Mouse (Mus musculus) forebrain, embryonic 12.5 days (tissue): ENCODE data around the gene Lipt1. TPM values are rescaled to one million over a fixed set of nuclear protein-coding genes. Genes with fewer than 3 reads are reported as not detected.

Source experiments
- ATAC-seq: fragments of 200-750 bp; cut with Nextera tagmentation; 2 replicates; pipeline ENCODE4 v1.8.0; 2017; ENCODE audit warnings: moderate TSS enrichment; ENCODE audit not compliant: low FRiP score
- H3K27ac ChIP-seq: fragments of 300-500 bp; sonication (generic); 2 replicates; pipeline ENCODE4 v1.5.1; 2016; ENCODE audit warnings: mild to moderate bottlenecking
- H3K27me3 ChIP-seq: fragments of 300-500 bp; sonication (generic); 2 replicates; pipeline ENCODE4 v1.6.1; 2016; ENCODE audit warnings: mild to moderate bottlenecking
- H3K36me3 ChIP-seq: fragments of 300-500 bp; sonication (generic); replicated peaks from 2 replicates; pipeline ENCODE4 v1.6.1; 2016; ENCODE audit warnings: mild to moderate bottlenecking
- H3K4me1 ChIP-seq: fragments of 300-500 bp; sonication (generic); 2 replicates; pipeline ENCODE4 v1.6.1; 2016
- H3K4me2 ChIP-seq: fragments of 300-500 bp; sonication (generic); 2 replicates; pipeline ENCODE4 v1.6.1; 2016; ENCODE audit warnings: mild to moderate bottlenecking, moderate library complexity
- H3K4me3 ChIP-seq: fragments of 300-500 bp; sonication (generic); replicated peaks from 2 replicates; pipeline ENCODE4 v1.5.1; 2016; ENCODE audit warnings: mild to moderate bottlenecking
- H3K9ac ChIP-seq: fragments of 300-500 bp; sonication (generic); 2 replicates; pipeline ENCODE4 v1.6.1; 2016; ENCODE audit warnings: mild to moderate bottlenecking
- H3K9me3 ChIP-seq: fragments of 300-500 bp; sonication (generic); 2 replicates; pipeline ENCODE4 v1.6.1; 2016
- WGBS: fragments of 180-500 bp; shearing (Covaris S2); methylation state at CpG from one replicate; pipeline ENCODE4 v1.1.7; 2016; 5-methylcytosine and 5-hydroxymethylcytosine counted together
- polyA plus RNA-seq: library from polyadenylated mRNA; unstranded; fragments of >200 nt; fragmentation: Nextera tagmentation; extraction: Ambion mirVana; gene quantifications from 2 replicates; pipeline ENCODE4 v1.2.1, GENCODE M21; 2016

The Lipt1 gene
- polyA plus RNA-seq, 1 experiment from 2014 or later: 9.3 TPM

- Histone ChIP-seq H3K4me1 (no peaks in the 10 kb centered on the region), H3K4me2 (no peak overlapping the region), H3K27ac (no peak overlapping the region), H3K9ac (no peak overlapping the region), H3K4me3 (no peak overlapping the region), H3K27me3 (0 out of 2 replicates have a peak, but pooled peaks cover 2% of the 10 kb centered on the region), H3K9me3 (no peaks in the 10 kb centered on the region), H3K36me3 (no peaks in the 10 kb centered on the region)
- no peak for ATAC-seq
- WGBS: 82% methylated on average over 2 of the region's 2 CpGs
Observed at GRCm38 (mm10) chr1:37912751-37913150, 41.2 kb downstream of the Lipt1 start.

- 60% methylated on average over 5 of the region's 5 CpGs for WGBS
- no peaks in the 10 kb centered on the region for H3K27me3 ChIP-seq
- H3K27ac ChIP-seq: no peak within 1 kb of the TSS
- H3K4me3 ChIP-seq: no peak within 1 kb of the TSS
- no peaks in the 10 kb centered on the region for H3K9me3 ChIP-seq
- H3K4me1 ChIP-seq: no peaks in the 10 kb centered on the region
- no peaks in the 10 kb centered on the region for H3K36me3 ChIP-seq
- no peak within 1 kb of the TSS for H3K4me2 ChIP-seq
- H3K9ac ChIP-seq: no peak within 1 kb of the TSS
- ATAC-seq: no peak
Observed at GRCm38 (mm10) chr1:37916393-37916792, 44.9 kb downstream of the Lipt1 start, which contains the start of gene Lyg2. TSS of gene Lyg2 (minus strand) at chr1:37916493.

- Histone ChIP-seq H3K4me3 (no peak overlapping the region), H3K4me1 (peaks cover 2% of the 10 kb centered on the region; the same call in 1 of the 2 replicates), H3K27me3 (no peaks in the 10 kb centered on the region), H3K27ac (no peak overlapping the region), H3K9ac (no peak overlapping the region), H3K36me3 (no peaks in the 10 kb centered on the region), H3K4me2 (no peak overlapping the region), H3K9me3 (no peaks in the 10 kb centered on the region)
- no peak for ATAC-seq
- WGBS: 73% methylated on average over 13 of the region's 13 CpGs
Observed at GRCm38 (mm10) chr1:37917666-37918065, 46.1 kb downstream of the Lipt1 start.

GRCm38 (mm10) chr1:37918096-37918495 is 46.6 kb downstream of the Lipt1 start:
- H3K9ac ChIP-seq: no peak overlapping the region
- peaks cover 2% of the 10 kb centered on the region; the same call in 1 of the 2 replicates for H3K4me1 ChIP-seq
- no peak overlapping the region for H3K27ac ChIP-seq
- H3K4me3 ChIP-seq: no peak overlapping the region
- no peaks in the 10 kb centered on the region for H3K9me3 ChIP-seq
- H3K27me3 ChIP-seq: no peaks in the 10 kb centered on the region
- no peaks in the 10 kb centered on the region for H3K36me3 ChIP-seq
- ATAC-seq: no peak
- no peak overlapping the region for H3K4me2 ChIP-seq
- WGBS: 82% methylated on average over 6 of the region's 6 CpGs

- no peaks in the 10 kb centered on the region for H3K36me3 ChIP-seq
- H3K27ac ChIP-seq: no peak overlapping the region
- peaks cover 2% of the 10 kb centered on the region; the same call in 1 of the 2 replicates for H3K4me1 ChIP-seq
- no peak overlapping the region for H3K4me3 ChIP-seq
- no peak for ATAC-seq
- H3K4me2 ChIP-seq: no peak overlapping the region
- H3K27me3 ChIP-seq: no peaks in the 10 kb centered on the region
- WGBS: 63% methylated on average over 8 of the region's 8 CpGs
- no peaks in the 10 kb centered on the region for H3K9me3 ChIP-seq
- H3K9ac ChIP-seq: no peak overlapping the region
Observed at GRCm38 (mm10) chr1:37922536-37922935, 51.0 kb downstream of the Lipt1 start.

Other genes starting within 250 kb of the Lipt1 start
- gene 2010300C02Rik, start 151.7 kb upstream of the Lipt1 start, polyA plus RNA-seq: 1.1 and 1.5 TPM in 2 replicates
- gene Tsga10, start 5.3 kb upstream of the Lipt1 start, polyA plus RNA-seq: 18.3 and 20.2 TPM in 2 replicates
- 22.1 and 23.1 TPM in 2 replicates for gene Mitd1, start 18.7 kb downstream of the Lipt1 start, polyA plus RNA-seq
- gene Mrpl30, start 18.7 kb downstream of the Lipt1 start, polyA plus RNA-seq: 213 and 215 TPM in 2 replicates
- not detected in 2 replicates for gene Lyg2, start 44.8 kb downstream of the Lipt1 start, polyA plus RNA-seq
- not detected in 2 replicates for gene Lyg1, start 86.0 kb downstream of the Lipt1 start, polyA plus RNA-seq
- gene Txndc9, start 126.2 kb downstream of the Lipt1 start, polyA plus RNA-seq: 150 and 153 TPM in 2 replicates
- 33.8 and 34.3 TPM in 2 replicates for gene Eif5b, start 126.3 kb downstream of the Lipt1 start, polyA plus RNA-seq